Mouse (Mus musculus) megakaryocyte, embryonic 14.5 days (primary cell): ENCODE results near the gene Hvcn1. TPM values are rescaled to one million over a fixed set of nuclear protein-coding genes. Genes with fewer than 3 reads are reported as not detected.

ENCODE experiments used
- H3K27me3 ChIP-seq: replicated peaks from 2 replicates; pipeline ENCODE3; 2012; ENCODE audit warnings: inconsistent platforms
- H3K36me3 ChIP-seq: replicated peaks from 2 replicates; pipeline ENCODE3; 2012; ENCODE audit warnings: low read length, inconsistent platforms, mixed read lengths
- H3K4me1 ChIP-seq: 2 replicates; pipeline ENCODE4 v1.6.1; 2012; ENCODE audit warnings: inconsistent platforms
- H3K4me3 ChIP-seq: replicated peaks from 2 replicates; pipeline ENCODE3; 2012; ENCODE audit warnings: moderate library complexity, mild to moderate bottlenecking, inconsistent platforms
- H3K9me3 ChIP-seq: 2 replicates; pipeline ENCODE4 v1.6.1; 2012; ENCODE audit warnings: inconsistent platforms
- FLI1 ChIP-seq: IDR thresholded peaks from 2 replicates; pipeline ENCODE4 v1.6.1; 2012; ENCODE audit warnings: low read length, inconsistent platforms, mixed read lengths
- GATA1 ChIP-seq: IDR thresholded peaks from 3 replicates; pipeline ENCODE4 v1.6.1; 2012; ENCODE audit warnings: mixed read lengths, low read length, inconsistent platforms, borderline replicate concordance
- polyA plus RNA-seq: library from polyadenylated mRNA; stranded (reverse); fragments of >175 nt; gene quantifications from 2 replicates; pipeline ENCODE4 v1.2.3, GENCODE M21; 2012; ENCODE audit warnings: low replicate concordance; ENCODE audit not compliant: insufficient read depth

Hvcn1 gene
- polyA plus RNA-seq, 1 experiment, result 6.0 TPM

DNA sequence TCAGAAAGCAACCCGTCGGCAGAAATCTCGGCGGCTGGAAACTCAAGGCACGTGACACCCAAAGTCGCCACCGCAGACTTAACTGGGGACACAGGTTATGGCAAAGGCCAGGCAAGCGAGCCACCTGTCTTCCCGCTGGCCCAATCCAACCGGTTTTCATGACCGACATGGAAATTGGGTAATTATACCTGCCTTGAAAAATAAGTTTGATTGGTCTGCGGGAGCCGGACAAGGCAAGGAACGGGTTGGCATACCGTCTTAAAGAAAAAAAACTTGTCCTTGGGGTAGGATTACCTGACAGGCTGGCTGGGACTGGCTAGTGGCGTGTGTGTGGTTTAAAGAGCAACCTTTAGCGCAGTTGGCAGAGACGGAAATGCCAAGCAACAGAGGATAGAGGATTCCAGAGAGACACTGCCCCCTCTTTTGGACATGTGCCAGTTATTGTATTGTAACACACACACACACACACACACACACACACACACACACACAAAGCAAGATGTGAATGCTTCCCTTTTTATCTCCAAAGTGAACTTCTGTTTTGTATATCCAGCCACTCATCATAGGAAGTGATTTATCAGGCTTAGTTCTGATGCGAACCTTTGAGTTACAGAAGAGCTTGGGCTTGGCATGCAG, 74.3 kb downstream of the Hvcn1 start:
- no peaks in the 10 kb centered on the region for H3K9me3 ChIP-seq
- peaks cover 7% of the 10 kb centered on the region for H3K27me3 ChIP-seq
- H3K36me3 ChIP-seq, result no peaks in the 10 kb centered on the region
- H3K4me1 ChIP-seq, result peaks cover 32% of the 10 kb centered on the region
- TF ChIP-seq GATA1, result no peak
- TF ChIP-seq FLI1, result no peak
- no peak overlapping the region for H3K4me3 ChIP-seq

DNA sequence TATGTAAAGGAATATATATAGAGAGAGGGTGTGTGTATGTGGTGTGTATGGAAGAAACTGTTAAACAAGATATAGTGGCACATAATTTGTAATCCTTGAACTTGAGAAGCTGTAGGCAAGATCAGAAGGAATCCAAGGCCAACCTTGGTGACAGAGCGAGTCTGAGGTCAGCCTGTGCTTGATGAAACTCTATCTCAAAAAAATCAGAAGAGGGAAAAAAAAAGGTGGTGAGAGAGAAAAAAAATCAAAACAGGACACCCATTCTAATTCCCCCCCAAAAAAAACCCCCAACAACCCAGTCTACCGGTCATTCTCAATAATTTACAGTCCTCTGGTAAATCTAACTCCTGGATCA, 77.2 kb downstream of the Hvcn1 start:
- H3K4me3 ChIP-seq, result peak overlapping the region; percentile 100
- H3K36me3 ChIP-seq, result peaks cover 17% of the 10 kb centered on the region
- H3K4me1 ChIP-seq, result peaks cover 48% of the 10 kb centered on the region
- H3K9me3 ChIP-seq, result no peaks in the 10 kb centered on the region
- H3K27me3 ChIP-seq, result peaks cover 7% of the 10 kb centered on the region
- TF ChIP-seq GATA1 (no peak), FLI1 (no peak)

DNA sequence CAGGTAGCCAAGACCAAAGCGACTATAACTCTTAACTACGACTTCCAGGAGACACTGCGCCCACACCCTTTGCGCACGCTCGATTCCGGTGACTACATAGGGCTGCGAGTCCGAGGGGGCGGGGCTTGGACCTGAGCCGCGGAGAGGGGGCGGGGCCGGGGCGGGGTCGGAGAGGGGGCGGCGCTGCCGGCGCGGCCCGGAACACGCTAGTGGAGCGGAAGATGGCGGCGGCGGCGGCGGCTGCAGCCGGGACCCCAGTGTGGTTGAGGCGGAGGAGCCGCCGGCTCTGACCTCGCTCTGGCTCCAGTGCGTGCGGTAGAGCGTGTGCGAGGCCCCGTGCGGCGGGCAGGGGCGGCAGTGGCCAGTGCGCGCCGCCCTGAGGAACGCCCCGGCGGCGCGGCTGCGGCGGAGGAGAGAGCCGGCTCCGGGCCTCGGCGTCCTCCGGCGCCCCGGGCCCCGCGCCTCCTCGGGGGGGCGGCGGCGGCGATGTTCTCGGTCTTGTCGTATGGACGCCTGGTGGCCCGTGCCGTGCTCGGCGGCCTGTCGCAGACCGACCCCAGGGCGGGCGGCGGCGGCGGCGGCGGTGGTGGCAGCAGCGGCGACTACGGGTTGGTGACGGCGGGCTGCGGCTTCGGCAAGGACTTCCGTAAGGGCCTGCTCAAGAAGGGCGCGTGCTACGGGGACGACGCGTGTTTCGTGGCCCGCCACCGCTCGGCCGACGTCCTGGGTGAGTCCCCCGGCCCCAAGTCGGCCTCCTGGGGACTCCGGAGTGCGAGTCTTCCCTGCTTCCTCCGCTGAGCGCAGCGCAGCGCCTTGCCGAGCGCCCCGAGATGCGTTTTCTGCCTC, 77.8 kb downstream of the Hvcn1 start, which contains the start of gene Pptc7:
Gene Pptc7 (plus strand): TSS at position 183 of the 846 bp plus-strand sequence.
- peak within 1 kb of the TSS; percentile 100 for H3K4me3 ChIP-seq
- H3K4me1 ChIP-seq, result peaks cover 53% of the 10 kb centered on the region
- H3K9me3 ChIP-seq, result no peaks in the 10 kb centered on the region
- H3K36me3 ChIP-seq, result peaks cover 22% of the 10 kb centered on the region
- H3K27me3 ChIP-seq, result peaks cover 7% of the 10 kb centered on the region
- no peak for TF ChIP-seq FLI1
- TF ChIP-seq GATA1, result no peak

DNA sequence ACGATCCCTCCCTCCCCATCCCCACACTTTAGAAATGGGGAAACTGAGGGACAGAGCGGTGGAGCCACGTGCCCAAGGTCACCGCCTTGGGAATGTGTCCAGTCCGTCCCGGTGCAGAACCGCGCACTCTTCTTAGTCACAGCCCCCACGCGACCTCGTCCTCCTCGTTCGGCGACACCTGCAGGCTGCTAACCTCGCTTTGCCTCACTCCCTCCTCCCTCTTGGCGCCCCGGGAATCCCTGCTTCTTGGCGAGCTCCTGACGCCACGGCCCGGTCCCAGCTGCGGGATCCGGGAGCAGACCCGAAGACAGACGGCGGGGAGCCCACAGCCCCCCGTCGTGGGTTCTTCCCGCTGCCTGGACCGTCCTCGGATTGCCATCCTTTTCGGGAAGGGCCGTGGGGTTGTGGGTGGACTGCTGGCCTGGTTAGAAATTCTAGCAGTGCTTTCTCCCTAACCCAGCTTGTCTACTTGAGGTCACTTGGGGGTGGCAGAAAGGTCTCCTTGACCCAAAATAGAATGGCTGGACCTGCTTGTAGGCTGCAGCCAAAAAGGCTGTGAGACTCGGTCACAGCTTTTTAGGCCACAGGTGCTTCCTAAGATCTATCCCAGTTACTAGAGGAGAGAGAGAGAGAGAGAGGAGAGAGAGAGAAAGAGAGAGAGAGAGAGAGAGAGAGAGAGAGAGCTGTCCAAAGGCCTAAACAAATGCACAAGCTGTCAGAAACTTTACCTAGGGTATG, 78.6 kb downstream of the Hvcn1 start:
- no peak for TF ChIP-seq FLI1
- H3K36me3 ChIP-seq, result peaks cover 27% of the 10 kb centered on the region
- H3K4me1 ChIP-seq, result peaks cover 53% of the 10 kb centered on the region

DNA sequence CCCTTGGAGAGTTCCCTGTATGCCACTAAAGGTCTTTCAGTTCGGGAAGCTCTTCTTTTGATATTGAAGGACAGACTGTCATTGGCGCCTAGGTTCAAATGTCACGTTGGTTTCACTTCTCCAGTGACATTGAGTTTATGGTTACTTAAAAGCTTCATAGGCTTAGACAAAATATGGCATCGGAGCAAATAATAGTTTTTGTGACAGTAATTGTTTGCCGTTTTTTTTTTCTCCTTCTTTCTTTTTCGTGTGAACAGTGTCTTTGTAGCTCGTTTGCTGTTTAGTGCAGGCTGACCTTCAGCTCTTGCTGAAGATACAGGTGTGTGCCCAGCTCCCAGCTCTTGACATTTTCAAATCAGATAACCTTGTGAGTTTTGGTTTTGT, 79.2 kb downstream of the Hvcn1 start:
- Histone ChIP-seq H3K4me1 (peaks cover 49% of the 10 kb centered on the region), H3K9me3 (no peaks in the 10 kb centered on the region), H3K27me3 (peaks cover 3% of the 10 kb centered on the region), H3K36me3 (peaks cover 27% of the 10 kb centered on the region), H3K4me3 (peak overlapping the region; percentile 100)
- no peak for TF ChIP-seq FLI1
- no peak for TF ChIP-seq GATA1

More for the DNA sequence above, 78.6 kb downstream of the Hvcn1 start:
- Histone ChIP-seq H3K4me3 (peak overlapping the region; percentile 100), H3K27me3 (peaks cover 5% of the 10 kb centered on the region), H3K9me3 (no peaks in the 10 kb centered on the region)

DNA sequence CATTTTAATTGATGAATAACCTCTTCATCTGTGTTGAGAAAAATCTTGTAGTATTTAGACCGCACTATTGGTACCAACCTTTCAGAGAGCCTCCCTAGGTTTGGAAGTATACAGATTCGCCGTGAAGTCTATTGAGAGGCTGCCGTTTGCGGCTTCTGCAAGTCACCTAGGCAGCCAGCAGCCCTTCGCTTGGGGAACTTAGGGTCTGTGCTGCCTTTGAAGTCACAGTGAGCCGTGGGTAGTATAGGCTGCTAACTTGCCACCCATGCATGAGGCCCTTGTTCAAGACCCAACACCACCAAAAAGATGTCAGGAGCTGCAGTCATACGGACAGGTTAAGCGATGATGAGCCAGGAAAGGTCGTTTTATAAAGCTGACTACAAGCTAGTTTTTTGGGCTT, 79.6 kb downstream of the Hvcn1 start:
- Histone ChIP-seq H3K9me3 (no peaks in the 10 kb centered on the region), H3K27me3 (no peaks in the 10 kb centered on the region), H3K4me1 (peaks cover 50% of the 10 kb centered on the region), H3K4me3 (peak overlapping the region; percentile 46), H3K36me3 (peaks cover 30% of the 10 kb centered on the region)
- TF ChIP-seq GATA1, result no peak
- TF ChIP-seq FLI1, result no peak

DNA sequence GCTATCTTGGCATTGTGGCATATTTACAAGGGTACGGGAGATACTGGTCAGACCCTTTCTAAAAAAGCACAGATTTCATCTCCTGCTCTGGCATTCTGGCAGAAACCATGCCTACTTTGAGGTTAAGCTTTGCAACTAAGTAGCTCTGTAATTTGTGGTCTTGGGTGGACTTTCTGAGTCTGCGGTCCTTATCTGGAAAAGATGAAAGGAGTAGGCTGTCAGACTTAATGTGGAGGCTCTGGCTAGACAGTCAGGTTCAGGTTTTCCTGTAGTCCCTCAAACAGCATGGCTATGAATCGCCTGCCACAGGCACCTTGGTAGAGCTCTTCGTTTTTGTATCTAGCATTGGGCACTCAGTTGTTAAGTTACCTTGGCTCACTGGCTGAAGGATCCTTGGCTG, 80.4 kb downstream of the Hvcn1 start:
- no peaks in the 10 kb centered on the region for H3K27me3 ChIP-seq

DNA sequence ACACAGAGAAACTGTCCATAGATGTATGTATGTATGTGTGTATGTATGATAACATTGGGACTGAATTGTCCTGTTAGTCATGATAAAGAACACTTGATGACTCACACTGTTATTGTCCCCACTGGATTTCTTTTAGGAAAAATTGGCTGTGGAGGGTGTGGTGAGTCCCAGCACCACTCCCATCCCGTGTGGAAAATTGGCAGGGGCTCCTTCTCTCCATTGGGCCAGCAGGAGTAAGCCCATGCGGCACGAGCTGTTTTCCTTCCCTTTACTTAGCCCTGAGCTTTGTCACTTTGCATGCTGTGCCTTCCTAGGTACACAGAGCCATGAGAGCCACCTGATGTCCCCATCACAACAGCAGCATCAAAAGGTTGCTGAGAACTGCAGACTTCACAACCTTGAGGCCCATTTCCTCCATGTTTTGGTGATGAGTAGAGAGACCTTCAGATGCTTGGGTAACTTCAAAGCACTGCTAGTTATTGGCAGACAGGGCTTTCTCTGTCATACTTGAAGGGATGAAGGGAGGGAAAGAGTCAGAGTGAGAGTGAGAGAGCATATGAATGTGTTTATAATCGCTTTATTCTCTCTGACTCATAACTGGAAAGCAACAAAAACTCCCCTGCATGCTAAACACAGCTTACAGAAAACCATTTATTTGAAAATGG, 81.7 kb downstream of the Hvcn1 start:
- Histone ChIP-seq H3K27me3 (no peaks in the 10 kb centered on the region), H3K4me1 (peaks cover 70% of the 10 kb centered on the region), H3K36me3 (peaks cover 47% of the 10 kb centered on the region), H3K9me3 (no peaks in the 10 kb centered on the region), H3K4me3 (no peak overlapping the region)
- no peak for TF ChIP-seq FLI1
- TF ChIP-seq GATA1, result no peak

More for the DNA sequence above, 80.4 kb downstream of the Hvcn1 start:
- TF ChIP-seq FLI1 (no peak), GATA1 (no peak)
- Histone ChIP-seq H3K36me3 (peaks cover 34% of the 10 kb centered on the region), H3K4me1 (peaks cover 58% of the 10 kb centered on the region), H3K9me3 (no peaks in the 10 kb centered on the region), H3K4me3 (no peak overlapping the region)

DNA sequence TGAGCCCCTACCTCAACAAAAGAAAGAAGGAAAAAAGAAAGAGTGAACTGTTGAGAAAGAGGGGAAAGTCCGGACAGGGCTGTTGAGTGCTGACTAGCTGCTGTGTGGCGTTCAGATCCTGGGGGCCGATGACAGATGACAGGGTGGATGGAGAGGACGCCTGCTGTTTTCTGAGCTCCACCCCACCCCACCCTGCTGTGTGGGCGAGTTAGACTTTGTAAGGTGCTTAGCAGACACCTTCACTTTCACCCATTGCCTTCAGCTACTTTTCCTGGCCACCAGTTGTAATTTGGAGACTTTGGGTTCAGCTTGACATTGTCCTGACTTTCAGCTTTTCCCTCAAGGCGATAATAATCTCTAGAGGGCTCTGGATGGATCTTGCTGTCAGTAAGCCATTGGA, 84.5 kb downstream of the Hvcn1 start:
- Histone ChIP-seq H3K9me3 (no peaks in the 10 kb centered on the region), H3K27me3 (no peaks in the 10 kb centered on the region), H3K4me1 (peaks cover 80% of the 10 kb centered on the region), H3K4me3 (no peak overlapping the region), H3K36me3 (peaks cover 64% of the 10 kb centered on the region)
- TF ChIP-seq GATA1, result no peak
- TF ChIP-seq FLI1, result no peak

Other genes with a start within 250 kb of the Hvcn1 start
- gene Cux2, start 156.7 kb upstream of the Hvcn1 start, polyA plus RNA-seq, result 4.5 TPM in 1 of 2 replicates, not detected in the other
- gene Myl2, start 105.9 kb upstream of the Hvcn1 start, polyA plus RNA-seq, result not detected in 2 replicates
- not detected in 2 replicates for gene Ccdc63, start 66.0 kb upstream of the Hvcn1 start, polyA plus RNA-seq
- gene Ppp1cc, start 48.5 kb upstream of the Hvcn1 start, polyA plus RNA-seq, result 22.9 and 52.2 TPM in 2 replicates
- gene Tctn1, start 57.7 kb downstream of the Hvcn1 start, polyA plus RNA-seq, result 3.2 and 11.9 TPM in 2 replicates
- 4.8 and 5.0 TPM in 2 replicates for gene Pptc7, start 77.6 kb downstream of the Hvcn1 start, polyA plus RNA-seq
- 0.25 TPM in 1 of 2 replicates, not detected in the other for gene Rad9b, start 147.4 kb downstream of the Hvcn1 start, polyA plus RNA-seq
- 20.9 TPM in 1 of 2 replicates, not detected in the other for gene Vps29, start 147.6 kb downstream of the Hvcn1 start, polyA plus RNA-seq
- 6.5 and 26.4 TPM in 2 replicates for gene Gpn3, start 165.1 kb downstream of the Hvcn1 start, polyA plus RNA-seq
- gene Fam216a, start 165.6 kb downstream of the Hvcn1 start, polyA plus RNA-seq, result 13.1 and 33.6 TPM in 2 replicates
- 10.4 and 49.2 TPM in 2 replicates for gene Arpc3, start 185.1 kb downstream of the Hvcn1 start, polyA plus RNA-seq
- 2.8 and 10.1 TPM in 2 replicates for gene Anapc7, start 214.9 kb downstream of the Hvcn1 start, polyA plus RNA-seq